ENCODE assay signal across 23 mouse cellular contexts in the genomic region with DNA sequence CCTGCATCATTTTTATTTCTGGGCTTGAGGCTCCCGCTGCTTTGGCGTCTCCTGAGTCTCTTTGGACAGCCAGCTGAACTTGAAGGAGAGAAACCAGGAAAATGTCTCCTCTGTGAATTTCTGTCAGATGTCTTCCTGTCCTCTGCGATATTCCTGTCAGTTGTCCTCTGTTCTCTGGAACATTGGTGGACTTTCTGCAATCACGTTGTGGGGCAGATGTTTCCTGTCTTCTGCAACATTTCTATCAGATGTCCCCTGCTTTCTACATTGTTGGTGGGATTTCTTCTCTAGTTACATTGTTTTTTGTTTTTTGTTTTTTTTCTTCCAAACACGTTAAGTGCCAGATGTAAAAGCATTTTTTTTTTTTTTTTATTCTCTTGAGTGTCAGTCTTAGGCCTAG.
"Had no signal": no experiment of that assay in that cellular context is flagged by ENCODE, and none has a peak within 500 bp of the region (broad histone marks: within the 10 kb centered on the region; RNA-seq: fewer than 3 reads in every experiment).

No protein-coding gene starts in this region.

- H3K9me3 ChIP-seq: heart, embryonic 10.5 days; heart, embryonic 12.5 days; hindbrain, embryonic 13.5 days; hindbrain, embryonic 15.5 days; kidney, embryonic 15.5 days; limb, embryonic 13.5 days; limb, embryonic 15.5 days; liver, embryonic 12.5 days had no signal

- H3K36me3 ChIP-seq: heart, embryonic 10.5 days; heart, embryonic 12.5 days; hindbrain, embryonic 13.5 days; hindbrain, embryonic 15.5 days; kidney, embryonic 15.5 days; limb, embryonic 13.5 days; limb, embryonic 15.5 days; liver, embryonic 12.5 days had no signal

- H3K4me3 ChIP-seq: heart, embryonic 10.5 days; heart, embryonic 12.5 days; hindbrain, embryonic 13.5 days; hindbrain, embryonic 15.5 days; kidney, embryonic 15.5 days; limb, embryonic 13.5 days; limb, embryonic 15.5 days; liver, embryonic 12.5 days had no signal

- H3K4me1 ChIP-seq: heart, embryonic 10.5 days; heart, embryonic 12.5 days; hindbrain, embryonic 13.5 days; hindbrain, embryonic 15.5 days; kidney, embryonic 15.5 days; limb, embryonic 13.5 days; limb, embryonic 15.5 days; liver, embryonic 12.5 days had no signal

- H3K9ac ChIP-seq: heart, embryonic 12.5 days; hindbrain, embryonic 13.5 days; hindbrain, embryonic 15.5 days; kidney, embryonic 15.5 days; limb, embryonic 13.5 days; limb, embryonic 15.5 days; liver, embryonic 12.5 days had no signal

- H3K27me3 ChIP-seq: heart, embryonic 12.5 days; hindbrain, embryonic 13.5 days; hindbrain, embryonic 15.5 days; kidney, embryonic 15.5 days; limb, embryonic 13.5 days; limb, embryonic 15.5 days; liver, embryonic 12.5 days had no signal

- ATAC-seq: hindbrain, postnatal 0 days; intestine, embryonic 16.5 days; liver, embryonic 12.5 days had no signal

- DNase-seq: gastrocnemius, postnatal 14 days; gastrocnemius, postnatal 36 days; heart, adult 18-20 months; heart, postnatal 14 days; heart, postnatal 36 days; kidney, adult 11 months; kidney, adult 2 months; kidney, adult 9 months; kidney, postnatal 10 days; kidney, postnatal 36 days; layer of hippocampus, adult 9-11 months; layer of hippocampus, postnatal 36 days; left cerebral cortex, postnatal 4 days had no signal

- H3K27ac ChIP-seq: heart, embryonic 10.5 days; hindbrain, embryonic 13.5 days; hindbrain, embryonic 15.5 days; hindbrain, postnatal 0 days; kidney, embryonic 15.5 days; limb, embryonic 13.5 days; limb, embryonic 15.5 days; liver, embryonic 12.5 days had no signal

- H3K4me2 ChIP-seq: heart, embryonic 12.5 days; hindbrain, embryonic 13.5 days; hindbrain, embryonic 15.5 days; kidney, embryonic 15.5 days; limb, embryonic 13.5 days; limb, embryonic 15.5 days; liver, embryonic 12.5 days had no signal
